Mouse (Mus musculus): ENCODE data around the gene Olfr1181.
"Not testable (repeated sequence)": the region's sequence is repeated elsewhere in the genome, so short reads cannot be mapped to it uniquely, and the experiment has no call there.

Gene Olfr1181

DNA sequence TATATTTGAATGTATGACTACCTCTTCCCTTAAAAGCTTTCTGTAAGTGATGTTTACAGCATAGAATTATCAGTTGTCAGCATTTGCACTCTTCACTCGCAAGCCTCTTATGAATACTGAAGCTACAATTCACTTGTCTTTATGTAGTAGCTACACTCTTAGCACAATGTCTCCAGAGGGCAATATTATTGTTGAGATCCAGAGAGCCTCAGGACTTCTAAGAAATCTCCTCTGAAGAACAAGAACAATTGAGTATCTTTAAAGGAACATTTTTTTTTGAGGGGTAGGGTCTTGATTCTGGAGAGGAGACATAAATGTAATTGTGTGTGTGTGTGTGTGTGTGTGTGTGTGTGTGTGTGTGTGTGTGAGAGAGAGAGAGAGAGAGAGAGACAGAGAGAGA is at the start of gene Olfr1181:
Olfr1181 (minus strand) TSS at position 101 of the 400 bp plus-strand sequence.
- no peak for DNase-seq

DNA sequence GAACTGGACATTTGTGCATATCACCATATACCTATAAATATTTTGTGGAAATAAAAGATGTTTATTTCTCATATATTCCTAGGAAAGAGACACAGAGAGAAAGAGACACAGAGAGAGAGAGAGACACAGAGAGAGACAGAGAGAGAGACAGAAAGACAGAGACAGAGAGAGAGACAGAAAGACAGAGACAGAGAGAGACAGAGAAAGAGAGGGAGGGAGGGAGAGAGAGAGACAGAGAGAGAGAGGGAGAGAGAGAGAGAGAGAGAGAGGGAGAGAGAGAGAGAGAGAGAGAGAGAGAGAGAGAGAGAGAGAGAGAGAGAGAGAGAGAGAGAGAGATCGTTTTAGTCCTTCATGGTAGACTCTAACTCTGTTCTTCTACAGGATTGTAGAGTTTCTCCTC is 28.6 kb upstream of the Olfr1181 start, which contains the start of gene Olfr1183:
Olfr1183 (plus strand) TSS at position 301 of the 400 bp plus-strand sequence.
- not testable (repeated sequence) for DNase-seq

DNA sequence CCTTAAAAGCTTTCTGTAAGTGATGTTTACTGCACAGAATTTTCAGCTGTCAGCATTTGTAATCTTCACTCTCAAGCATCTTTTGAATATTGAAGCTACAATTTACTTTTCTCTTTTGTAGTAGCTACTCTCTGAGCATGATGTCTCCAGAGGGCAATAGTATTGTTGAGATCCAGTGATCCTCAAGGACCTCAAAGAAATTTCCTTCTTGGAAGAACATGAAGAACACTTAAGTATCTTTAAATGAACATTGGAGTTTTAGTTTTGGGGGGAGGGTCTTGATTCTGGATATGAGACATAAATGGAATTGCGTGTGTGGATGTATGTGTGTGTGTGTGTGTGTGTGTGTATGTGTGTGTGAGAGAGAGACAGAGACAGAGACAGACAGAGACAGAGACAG is 23.1 kb upstream of the Olfr1181 start, which contains the start of gene Gm13757:
Gm13757 (minus strand) TSS at position 101 of the 400 bp plus-strand sequence.
- no peak for DNase-seq

DNA sequence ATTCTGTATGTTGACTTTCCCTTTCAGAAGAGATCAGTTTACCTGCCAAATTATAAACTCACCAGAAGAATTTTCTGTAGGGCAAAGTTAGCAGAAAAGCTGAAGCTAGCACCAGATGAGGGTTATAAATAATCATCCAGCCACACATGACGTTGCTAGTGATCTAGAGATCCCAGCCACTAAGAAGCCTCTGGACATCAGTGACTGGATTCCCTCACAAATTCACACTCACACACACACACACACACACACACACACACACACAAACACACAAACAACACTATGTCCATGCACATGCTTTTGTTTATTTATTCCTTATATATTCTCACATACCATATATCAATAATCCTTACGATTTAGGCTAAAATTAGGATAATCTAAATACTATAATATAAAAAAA is 6.9 kb downstream of the Olfr1181 start, which contains the start of gene Olfr1180:
Olfr1180 (minus strand) TSS at position 101 of the 400 bp plus-strand sequence.
- no peak for DNase-seq

DNA sequence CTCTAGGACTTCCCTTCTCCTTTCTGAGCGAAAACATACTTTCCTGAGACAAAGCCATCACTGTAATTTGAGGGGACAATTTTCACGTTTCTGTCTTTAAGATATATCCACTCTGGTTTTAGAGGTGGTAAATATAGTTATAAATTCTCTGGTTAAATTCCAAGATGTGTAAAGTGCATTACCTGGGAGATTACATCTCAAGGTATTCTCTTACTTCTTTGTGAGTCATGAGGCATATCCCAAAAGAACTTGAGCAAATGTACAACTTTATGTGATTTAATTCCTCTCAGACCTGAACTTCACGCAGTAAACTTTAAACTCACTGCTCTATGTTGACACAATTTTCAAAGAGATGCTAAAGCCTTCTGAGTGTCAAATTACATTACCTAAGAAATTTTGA is 19.6 kb downstream of the Olfr1181 start, which contains the start of gene Olfr1179:
Olfr1179 (minus strand) TSS at position 101 of the 400 bp plus-strand sequence.
- no peak for DNase-seq

DNA sequence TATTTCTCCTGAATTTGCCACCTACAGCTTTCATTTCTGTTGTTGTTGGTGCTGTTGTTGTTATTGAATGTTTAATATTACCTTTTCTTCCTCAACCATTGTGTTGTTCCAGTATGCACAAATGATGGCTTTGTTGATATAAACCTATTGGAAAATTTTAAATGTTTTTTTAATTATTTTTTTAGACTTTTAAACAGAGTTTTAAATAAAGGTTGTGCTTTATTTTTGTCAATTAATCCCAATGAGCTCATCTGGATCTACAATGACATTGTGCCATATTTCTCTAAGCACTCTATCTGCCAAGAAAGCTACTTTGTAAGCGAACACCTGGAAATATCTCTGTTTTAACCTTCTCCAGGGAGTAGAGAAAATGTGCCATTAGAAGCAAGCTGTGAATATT is 39.2 kb downstream of the Olfr1181 start, which contains the start of gene Olfr1178:
Olfr1178 (plus strand) TSS at position 301 of the 400 bp plus-strand sequence.
- no peak for DNase-seq
